Mouse (Mus musculus): ENCODE data around the gene Ints3.

GRCm38 (mm10) chr3:90434073-90434730 lies 780 bp upstream of the Ints3 start:
- no peak for TF ChIP-seq CTCF (IDR thresholded peaks at IDR 0.05; ENCODE audit: low read depth)
- TF ChIP-seq EP300 (optimal IDR thresholded peaks at IDR 0.05) = no peak

All from stomach, postnatal 0 days (tissue).